Mouse (Mus musculus) frontal cortex, postnatal 14 days (tissue): ENCODE results near the gene Caskin2.
A peak's percentile ranks its signal among the peaks of the same experiment; 100 is the strongest.
"Not testable (repeated sequence)": the region's sequence is repeated elsewhere in the genome, so short reads cannot be mapped to it uniquely, and the experiment has no call there.

Experiments
- DNase-seq, 2 experiments: peaks; one replicate each; pipeline ENCODE4 v3.0.0; 2022; ENCODE audit warnings: low spot score in 2 of 2

The Caskin2 gene

DNA sequence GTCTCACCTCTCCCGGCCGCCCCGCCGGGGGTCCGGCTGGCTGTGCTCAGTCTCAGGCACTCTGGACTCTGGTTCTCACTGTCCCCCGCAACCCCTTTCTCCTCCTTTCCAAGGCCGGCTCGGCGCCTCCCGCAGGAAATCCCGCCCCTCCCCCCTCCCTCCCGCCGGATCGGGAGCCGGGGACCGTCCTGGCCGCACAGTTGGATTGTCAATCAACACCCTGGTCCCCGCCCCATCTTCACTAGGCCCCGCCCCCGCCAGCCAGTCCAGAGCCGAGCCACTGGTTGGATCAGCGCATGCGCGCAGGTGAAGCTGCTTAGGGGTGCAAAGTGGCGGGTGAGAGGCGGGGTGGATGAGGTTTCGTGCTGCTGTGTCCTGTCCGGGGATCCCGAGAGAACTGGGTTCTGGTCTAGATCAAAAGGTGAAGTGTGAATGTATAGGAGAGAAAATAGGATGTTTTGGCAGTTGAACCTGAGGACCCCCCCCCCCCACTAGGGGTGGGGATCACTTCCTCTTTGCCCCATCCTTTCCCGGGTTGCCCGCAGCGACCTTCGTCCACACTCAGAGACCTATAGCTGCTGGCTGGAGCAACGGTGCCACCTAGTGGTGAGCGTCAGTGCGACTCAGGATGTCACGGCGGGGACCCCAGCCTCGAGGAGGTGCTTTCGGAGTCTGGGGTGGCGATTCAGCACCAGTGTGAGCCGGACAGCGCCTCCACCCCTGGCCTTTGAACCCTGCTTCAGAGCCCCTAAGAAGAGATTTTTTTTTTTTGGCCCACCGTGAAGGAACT, at the start of gene Caskin2:
Gene Caskin2 (minus strand): TSS at position 133 of the 790 bp plus-strand sequence.
- DNase-seq = peak; percentile 83 to 88

DNA sequence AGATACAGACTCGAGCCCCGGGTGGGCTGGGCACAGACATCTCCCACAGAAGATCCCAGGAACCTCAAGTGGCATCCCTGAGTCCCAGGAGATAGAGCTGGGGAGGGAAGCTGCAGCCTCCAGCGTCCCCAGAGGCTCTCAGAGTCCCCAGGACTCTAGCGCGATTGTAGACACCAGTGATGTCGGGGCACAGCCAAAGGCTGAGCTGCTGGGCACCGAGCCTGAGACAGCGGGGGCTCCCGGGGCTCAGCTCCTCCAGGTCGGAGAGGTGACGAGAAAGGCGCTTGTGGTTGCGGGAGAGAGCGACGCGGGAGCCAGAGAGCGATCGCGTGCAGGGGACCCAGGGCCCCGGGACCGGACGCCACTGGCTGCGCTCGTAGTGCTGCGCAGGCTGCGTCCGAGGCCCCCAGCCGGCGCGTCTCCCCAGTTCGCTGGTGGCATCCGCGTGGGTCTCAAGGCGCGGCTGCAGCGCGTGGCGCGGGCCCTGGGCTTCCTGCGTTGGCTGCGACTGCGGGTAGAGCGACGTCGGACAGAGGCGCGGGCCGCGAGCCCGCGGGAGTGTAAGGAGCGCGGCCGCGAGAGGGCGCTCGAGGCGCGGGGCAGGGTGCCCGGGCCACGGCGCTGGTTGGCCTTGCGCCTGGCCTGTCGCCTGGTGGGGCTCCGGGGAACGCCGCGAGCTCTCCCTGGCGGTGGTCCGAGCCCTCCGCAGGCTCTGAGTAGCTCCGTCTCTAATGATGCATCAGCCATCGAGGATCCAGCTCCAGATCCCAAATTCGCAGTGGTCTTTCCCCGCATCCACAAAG, 45.9 kb upstream of the Caskin2 start:
- DNase-seq = peak; percentile 42 to 56

DNA sequence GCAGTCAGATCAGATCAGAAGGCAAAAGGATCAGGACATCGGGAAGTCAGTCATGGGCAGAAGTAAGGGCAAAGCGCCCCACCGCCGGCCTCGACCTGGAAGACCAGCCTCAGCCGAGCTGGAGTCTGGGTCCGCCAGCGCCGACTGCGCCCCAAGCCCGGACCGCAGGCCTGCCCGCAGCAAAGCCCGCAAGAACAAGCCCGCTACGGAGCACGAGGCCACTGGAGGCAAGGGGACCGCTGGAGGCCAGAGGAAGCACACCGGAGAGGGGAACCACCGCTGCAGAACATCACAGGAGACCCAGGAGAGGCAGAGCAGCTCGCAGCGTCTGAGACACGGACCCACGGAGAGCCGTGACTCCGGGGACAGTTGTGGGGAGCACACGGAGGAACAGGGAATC, 44.9 kb upstream of the Caskin2 start, which contains the start of gene Myo15b:
Gene Myo15b (plus strand): TSS at position 53 of the 400 bp plus-strand sequence.
- DNase-seq = no peak

DNA sequence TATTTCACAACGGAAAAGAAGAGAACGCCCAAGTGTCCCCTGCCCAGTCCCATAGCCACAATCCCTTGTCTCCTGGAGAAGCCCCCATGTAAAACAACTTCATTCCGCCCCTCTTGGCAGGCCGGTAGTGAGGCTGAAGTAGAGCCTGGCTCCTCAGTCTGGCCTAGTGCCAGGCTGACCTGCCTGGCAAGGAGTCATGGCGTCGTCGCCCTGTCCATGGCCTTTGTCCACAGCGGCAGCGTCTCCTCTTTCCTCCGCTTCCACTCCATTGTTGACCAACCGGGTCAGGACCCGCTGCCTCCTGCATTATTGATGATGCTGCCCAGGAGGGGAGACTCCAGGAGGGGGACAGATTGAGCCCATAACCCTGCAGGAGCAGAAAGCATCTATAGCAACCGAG, 44.5 kb upstream of the Caskin2 start:
- no peak for DNase-seq

DNA sequence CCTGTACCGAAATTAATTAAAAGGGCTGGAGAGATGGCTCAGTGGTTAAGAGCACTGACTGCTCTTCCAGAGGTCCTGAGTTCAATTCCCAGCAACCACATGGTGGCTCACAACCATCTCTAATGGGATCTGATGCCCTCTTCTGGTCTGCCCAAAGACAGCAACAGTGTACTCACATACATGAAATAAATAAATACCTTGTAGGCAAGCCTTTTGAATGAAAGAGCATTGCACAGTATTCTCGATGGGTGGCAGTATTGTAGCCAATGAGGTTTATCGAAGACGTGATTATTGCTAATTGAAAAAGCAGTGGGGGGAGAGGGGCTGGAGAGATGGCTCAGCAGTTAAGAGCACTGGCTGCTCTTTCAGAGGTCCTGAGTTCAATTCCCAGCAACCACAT, 43.7 kb upstream of the Caskin2 start:
- DNase-seq = not testable (repeated sequence)

DNA sequence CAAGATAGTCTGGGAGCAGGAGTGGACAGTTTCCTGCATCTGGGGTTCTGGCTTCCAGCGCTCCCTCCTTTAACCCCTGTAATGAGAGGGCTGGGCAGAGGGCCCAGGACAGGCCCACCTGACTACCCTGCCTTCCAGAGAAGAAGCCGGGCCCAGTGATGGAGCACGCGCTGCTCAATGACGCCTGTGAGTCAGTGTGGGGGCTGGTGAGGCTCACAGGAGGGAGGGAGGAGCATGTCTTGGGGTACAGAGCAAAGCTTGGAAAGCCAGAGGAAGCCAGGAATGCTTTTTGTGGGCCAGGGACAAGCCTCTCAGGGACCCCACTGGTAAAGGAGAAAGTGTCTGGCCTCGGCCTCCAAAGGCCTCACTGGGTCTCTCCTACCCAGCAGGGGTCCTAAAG, 41.2 kb upstream of the Caskin2 start:
- DNase-seq = no peak

DNA sequence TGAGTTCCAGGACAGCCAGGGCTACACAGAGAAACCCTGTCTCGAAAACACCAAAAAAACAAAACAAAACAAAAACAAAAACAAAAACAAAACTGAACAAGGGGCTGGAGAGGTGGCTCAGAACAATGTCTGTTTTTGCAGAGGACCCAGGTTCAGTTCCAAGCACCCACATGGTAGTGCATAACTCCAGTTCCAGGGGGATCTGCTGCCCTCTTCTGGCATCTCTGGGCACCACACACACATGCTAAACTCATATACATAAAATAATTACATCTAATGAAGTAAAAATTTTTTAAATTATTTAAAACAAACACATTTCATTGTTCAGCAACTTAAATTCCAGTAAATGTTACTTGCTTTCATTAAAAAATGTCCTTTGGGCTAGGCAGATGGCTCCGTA, 32.4 kb upstream of the Caskin2 start:
- DNase-seq = no peak

DNA sequence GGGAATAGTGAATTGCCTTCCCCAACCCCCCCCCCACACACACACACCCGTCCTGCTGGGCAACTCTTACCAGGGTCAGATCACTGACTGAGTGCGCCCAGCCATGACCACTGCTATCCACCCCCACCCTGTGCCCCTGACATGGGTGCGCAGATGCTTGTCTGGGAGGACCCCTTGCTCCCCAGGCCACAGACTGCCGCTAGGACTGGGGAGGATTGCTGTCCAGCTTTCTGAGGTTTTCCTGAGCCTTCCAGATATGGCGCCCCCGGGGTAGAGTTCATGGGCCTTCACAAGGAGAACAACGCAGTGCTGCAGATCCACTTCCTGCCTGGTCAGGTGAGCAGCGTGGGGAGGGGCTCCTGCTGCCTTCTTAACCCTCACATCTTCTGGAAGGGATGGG, 30.8 kb upstream of the Caskin2 start:
- DNase-seq = no peak

DNA sequence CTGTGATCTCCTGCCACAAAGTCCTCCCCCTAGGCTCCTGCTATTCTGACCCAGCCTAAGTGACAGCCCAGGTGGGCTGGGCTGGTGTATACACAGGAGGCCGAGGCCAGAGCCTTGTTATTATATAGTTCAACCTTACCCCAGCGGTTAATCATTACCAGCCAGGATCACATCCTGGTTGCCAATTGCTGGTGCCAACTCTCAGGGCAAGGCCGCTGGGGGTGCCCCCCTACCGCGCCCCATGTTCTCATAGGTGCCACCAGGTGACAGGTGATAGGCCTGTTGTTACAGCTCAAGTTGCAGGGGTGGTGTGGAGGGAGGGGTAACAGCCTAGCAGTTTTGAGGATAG, 30.4 kb upstream of the Caskin2 start:
- no peak for DNase-seq

DNA sequence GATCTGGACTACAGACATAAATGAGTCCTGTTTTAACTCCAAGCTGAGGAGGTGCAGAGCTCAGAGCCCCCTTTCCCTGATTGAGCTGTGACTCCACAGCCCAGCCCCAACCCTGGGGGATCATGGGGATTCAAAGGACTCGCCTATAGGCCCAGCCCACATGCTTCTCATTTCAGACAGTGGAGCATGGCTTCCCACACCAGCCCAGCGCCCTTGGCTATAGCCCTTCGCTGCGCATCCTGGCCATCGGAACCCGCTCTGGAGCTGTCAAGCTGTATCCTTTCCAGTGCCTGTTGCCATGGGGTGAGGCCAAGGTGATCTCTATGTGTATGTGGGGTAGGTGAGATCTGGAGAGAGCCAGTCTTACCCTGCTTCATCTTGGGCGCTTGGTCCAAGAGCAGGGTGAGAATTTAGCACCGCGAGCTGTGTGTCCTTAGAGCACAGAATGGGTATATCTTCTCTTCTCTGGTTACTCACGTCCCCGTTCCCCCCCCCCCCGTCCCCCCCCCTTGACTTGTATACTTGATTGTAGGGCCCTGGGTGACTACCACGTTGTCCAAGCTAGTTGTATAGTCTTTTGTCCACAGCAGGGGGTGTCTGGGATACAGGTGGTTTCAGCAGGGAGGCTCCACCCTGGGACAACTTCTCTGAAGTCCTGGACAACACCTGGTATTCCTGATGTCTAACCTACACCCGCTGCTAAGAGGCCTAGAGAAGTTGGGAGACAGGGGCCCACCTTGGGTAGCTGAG, 29.9 kb upstream of the Caskin2 start:
- DNase-seq = no peak

DNA sequence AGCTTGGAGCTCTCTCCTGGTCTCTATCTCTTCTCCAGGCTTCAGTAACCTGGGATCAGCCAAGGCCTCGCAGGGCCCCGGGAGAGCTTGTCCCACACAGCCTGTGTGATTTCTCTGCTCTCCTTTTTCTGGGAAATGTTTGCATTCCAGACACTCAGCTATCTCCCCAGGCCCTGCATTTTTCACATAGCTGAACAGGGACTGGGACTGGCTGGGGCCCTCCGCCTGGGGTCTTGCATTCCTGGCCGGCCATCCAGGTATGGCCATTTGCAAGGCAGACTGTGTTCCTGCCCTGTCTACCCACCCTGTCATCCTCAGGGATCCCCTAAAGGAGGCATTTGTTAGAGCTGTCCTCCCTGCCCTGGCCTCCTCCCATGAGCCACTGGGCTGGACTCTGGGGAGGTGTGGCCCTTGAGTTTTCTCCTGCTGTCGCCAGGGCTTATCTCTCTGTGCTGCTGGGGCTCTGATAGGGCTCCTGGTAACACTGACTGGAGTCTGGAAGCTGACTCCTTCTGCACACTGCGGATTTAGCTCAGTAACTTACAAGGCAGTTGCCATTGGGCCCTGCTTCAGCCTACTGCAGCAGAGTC, 28.6 kb upstream of the Caskin2 start:
- DNase-seq = no peak

DNA sequence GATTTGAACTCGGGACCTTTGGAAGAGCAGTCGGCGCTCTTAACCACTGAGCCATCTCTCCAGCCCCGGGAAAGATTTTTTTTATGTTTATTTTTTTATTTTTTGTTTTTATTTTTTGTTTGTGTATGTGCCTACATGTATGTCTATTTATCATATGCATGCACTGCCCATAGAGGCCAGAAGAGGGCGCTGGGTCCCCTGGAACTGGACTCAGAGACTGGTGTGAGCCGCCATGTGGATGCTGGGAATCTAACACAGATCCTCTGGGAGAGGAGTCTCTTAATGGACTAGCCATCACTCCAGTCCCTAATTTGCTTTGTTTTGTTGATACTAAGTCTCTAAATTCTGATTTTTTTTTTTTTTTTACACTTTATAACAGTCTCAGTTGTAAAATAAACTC, 27.6 kb upstream of the Caskin2 start:
- no peak for DNase-seq

DNA sequence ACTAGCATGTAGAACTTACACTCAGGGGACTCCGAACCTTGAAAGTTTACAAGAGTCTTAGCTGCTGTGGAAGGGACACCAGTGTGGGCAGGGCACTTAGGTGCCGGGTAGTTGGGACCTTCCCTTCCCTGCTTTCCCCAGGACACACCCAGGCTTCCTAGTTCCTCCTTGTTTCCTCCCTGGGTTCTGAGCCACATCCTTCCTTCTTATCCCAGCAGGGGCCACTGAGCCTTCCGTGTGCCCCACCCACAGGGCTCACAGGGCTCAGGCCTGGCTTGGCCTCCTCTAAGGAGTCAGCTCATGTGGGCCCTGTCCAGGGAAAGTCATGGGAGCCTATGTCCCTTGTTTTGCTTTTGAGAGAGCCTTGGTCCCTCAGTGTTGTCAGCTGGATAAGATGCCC, 26.3 kb upstream of the Caskin2 start:
- no peak for DNase-seq

DNA sequence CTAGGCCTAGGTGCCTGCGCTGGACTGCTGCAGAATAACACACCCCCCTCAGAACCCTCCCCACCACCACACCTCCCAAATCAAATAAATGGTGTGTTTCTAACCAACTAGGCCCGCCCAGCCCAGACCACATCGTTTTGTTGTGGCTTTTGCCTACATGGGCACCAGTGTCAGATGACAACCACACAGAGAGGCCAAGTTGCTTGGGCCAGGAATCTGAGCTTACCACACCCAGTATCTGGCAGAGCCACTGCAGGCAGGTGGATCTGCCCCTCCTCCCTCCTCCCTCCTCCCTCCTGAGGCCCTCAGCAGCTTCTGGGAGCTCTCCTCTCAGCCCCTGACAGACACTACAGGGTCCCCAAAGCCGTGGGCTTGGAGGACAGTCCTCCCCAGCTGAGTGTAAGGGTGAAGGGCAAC, 25.5 kb upstream of the Caskin2 start:
- DNase-seq = no peak

DNA sequence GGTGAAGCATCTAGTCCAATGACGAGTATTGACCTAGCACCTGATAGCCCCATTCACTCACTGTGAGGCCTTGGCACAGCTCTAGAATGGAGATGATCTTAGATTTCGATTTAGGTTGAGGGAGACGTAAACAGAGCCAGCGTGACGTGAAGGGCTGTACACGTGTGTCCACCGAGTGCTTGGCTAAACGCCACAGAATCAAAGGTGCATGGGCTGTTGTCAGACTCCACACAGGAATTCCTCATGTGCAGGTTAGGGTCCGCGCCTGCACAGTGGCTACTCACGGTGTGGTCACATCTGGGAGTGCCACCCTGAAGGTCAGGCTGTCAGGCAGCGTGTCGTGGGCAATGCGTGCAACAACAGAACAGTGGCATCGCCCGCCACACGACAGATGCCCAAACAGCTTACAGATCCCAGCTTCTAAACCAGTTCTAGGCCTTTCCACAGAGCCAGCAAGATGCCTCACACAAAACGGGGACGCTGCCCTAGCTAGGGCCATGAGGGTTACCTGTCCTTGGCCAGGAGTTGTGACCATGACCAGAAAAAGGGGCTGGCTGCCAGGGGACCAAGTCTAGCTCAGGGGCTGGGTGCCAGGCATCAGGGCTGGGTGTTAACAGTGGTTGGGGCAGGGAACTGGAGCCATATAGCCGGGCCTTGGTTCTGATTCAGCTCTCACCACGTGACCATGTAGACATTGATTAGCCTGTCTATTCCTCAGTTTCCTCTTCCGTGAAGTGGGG, 24.3 kb upstream of the Caskin2 start:
- DNase-seq = no peak

DNA sequence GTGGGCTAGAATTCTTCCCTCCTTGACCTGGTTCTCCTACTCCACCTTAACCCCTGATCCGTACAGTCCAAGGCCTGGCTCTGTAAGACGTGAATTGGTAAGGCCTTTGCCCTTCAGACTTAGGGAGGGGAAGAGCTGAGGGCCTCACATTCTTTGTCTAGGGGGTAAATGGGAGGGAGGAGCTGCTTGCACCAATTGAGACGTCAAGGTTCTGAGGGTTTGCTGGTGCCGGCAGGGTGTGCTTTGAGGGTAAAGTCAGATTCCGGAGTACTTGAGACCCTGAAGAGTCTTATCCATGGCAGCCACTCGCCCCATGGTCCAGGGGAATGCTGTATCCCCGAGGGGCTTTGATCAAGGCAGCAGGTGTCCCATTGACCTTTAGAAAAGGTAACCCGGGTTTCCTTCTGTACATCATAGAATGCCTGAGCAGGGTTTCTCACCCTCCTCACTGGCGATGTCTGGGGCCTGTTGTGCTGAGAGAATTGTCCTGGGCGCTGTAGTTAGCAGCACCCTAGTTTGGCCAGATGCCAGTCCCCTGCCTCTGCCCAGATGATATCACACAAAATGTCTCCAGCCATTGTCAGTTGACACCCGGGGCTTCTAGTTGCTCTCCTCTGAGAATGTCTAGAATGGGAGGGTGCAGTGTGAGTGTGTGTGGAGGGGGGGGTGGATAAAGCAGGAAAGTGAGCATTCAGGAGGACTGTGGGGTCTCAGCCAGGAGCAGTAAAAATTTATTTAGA, 23.4 kb upstream of the Caskin2 start:
- DNase-seq = no peak

DNA sequence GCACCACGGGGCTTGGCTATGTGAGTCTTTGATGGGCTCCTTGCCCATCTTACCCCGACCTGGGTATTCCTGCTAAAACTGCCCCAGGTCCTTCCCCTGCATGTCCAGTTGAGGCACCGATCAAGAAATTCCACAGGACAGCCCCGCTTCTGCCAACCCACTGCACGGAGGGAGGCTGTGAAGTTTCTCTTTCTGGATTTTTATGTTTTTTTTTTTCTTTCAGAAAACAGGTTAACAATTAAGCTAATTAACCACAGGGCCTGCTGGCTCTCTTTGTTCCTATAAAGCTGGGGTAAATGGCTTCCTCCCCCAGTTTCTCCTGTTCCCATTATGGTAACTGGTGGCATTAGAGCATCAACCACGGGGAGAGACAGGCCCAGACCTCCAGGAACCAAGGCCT, 20.6 kb upstream of the Caskin2 start:
- no peak for DNase-seq

DNA sequence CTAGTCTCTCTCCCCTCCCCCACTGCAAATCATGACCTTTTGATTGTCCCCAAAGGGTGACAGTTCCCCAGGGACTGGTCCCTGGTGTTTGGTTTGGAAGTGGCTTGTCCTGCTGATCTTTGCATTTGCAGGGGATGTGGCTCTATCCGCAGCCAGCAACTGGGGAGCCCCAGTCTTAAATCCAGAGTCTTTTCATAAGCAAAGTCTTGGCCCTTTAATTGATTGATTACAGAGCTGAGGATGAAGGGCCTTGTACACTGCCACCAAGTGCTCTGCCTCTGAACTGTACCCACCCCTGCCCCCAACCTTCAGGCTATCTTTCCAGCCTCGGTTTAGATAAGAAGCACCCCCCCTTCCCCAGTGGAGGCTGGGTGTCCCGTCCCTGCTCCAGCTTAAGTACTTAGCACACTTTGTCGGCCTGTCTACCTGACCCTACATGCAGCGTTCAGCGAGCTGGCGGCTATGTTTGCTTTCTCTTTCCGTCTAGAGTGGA, 19.6 kb upstream of the Caskin2 start:
- DNase-seq = no peak

DNA sequence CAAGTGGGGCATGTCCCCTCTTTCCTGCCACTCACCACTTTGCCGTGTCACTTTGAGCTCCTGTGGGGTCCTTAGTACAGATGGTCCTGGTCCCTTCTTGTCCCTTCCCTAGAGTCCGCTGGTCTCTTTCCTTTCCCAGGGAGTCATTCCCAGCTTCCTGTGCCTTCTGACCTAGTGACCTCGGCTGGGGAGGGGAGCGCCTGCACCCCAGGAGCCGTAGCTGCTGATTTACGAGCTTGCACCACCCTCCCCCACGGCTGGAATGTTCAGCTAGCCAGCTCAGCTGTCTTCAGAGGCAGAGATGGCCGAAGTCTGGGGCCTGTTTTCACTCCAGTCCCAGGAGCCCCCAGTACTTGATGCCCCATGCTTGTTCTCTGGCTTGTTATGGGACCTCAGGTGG, 19.1 kb upstream of the Caskin2 start:
- no peak for DNase-seq

DNA sequence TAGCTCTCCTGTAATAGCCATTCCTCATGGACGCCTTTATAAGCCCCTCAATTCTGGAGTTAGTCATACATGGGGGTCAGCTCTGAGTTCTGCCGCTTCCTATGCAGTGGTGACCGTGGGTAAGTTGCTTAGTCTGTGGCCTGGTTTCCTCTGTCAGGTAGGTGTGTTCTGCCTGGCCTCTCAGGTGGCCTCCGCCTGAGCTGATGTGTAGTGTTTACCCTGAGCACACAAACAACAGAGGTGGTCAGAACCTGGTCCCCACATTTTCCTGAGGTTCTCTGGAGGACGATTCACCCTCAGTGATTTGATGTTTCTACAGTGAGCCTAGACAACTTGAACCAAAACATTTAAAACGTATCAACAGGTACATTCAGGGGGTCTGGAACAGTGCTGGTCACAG, 18.6 kb upstream of the Caskin2 start:
- DNase-seq = no peak

DNA sequence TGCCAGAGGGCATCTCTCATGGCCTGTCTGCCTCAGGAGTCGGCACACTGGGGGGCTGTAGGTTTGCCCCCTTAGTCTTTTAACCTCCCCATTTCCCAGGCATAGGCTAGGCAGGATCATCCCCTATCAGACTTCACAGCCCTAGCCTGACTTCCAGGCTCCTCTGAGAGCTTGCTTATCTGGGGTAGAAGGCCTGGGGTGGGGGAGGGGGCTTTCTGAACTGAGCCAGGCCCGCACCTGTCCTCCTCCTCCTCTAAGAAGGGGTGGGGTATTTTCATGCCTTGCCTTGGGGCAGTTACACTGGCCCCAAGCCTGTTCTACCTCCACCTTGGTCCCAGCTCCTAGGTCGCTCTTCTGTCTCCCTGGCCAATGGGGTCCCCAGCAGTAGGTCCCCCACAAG, 18.1 kb upstream of the Caskin2 start:
- DNase-seq = no peak
